Mouse (Mus musculus) embryo, embryonic 10.5 days (tissue): ENCODE measurements around the gene Sphkap.

Experiments
- DNase-seq: peaks from one replicate; pipeline ENCODE4 v3.0.0-alpha.2; 2015; ENCODE audit warnings: low spot score

Sphkap gene

DNA sequence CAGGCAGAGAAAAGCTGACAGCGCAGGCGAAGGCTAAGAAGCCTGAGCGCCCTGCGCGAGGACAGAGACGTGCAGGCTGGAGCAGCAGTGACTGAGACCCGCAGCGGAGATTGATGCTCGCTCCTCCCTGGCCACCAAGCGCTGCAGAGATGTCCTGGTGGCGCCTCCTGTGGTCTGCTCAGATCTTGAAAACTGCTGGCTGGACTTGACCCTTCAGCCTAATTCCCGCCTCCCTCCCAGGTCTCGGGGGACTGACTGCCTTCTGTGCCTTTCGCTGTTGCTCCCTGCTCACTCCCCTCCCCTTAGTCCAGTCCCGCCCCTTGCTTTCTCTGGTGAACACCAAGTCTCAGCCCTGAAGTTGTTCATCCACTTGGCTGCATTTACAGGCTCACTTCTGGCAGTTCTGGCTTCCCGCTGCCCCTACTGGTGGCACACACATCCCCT, at the start of gene Sphkap:
TSS of gene Sphkap (minus strand) at position 180 of the 444 bp plus-strand sequence.
- peak; percentile 81 for DNase-seq

DNA sequence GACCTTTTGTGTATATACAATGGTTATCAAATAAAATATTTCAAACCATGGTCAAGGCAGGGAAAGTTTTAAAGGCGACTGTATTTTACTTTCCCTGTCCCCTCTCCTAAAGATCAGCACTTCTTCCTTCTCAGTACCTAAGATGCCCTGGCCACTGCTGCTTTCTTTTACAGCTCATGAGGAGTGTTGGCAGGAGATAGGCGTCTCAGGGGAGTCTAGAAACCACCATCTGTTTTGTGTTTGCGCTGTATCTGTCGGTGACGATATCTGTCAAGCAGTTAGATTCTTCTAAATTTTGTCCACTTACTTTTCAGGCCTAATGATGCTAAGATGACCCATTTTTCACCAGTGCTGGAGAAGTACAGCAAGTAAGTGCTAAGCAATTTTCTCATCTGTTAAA, 43.3 kb upstream of the Sphkap start:
- peak; percentile 9 for DNase-seq

DNA sequence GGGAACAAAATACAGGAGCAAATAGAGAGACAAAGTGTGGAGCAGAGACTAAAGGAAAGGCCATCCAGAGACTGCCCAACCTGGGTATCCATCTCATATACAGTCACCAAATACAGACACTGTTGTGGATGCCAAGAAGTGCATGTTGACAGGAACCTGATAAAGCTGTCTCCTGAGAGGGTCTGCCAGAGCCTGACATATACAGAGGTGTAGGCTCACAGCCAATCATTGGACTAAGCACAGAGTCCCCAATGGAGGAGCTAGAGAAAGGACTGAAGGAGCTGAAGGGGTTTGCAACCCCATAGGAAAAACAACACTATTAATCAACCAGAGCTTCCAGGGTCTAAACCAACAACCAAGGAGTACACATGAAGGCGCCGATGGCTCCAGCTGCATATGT, 32.4 kb upstream of the Sphkap start:
- no peak for DNase-seq

DNA sequence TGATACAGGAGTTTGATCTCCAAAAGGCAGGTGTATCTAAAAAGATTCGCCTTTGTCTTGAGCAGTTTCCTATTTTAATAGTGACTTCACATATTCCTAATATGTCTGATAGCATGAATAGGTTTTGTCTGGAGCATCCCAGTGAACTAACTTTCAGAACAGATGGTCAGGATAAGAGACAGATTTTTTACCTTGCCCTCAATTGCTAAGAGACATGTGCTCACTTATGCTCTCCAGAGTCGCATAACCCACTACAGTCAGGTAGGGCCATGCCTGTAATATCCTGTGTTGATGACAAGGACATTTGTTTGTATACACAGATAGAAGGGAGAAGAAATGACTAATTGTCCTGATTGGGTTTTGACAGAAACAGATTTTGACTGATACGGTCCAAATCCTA, 25.9 kb upstream of the Sphkap start:
- no peak for DNase-seq

DNA sequence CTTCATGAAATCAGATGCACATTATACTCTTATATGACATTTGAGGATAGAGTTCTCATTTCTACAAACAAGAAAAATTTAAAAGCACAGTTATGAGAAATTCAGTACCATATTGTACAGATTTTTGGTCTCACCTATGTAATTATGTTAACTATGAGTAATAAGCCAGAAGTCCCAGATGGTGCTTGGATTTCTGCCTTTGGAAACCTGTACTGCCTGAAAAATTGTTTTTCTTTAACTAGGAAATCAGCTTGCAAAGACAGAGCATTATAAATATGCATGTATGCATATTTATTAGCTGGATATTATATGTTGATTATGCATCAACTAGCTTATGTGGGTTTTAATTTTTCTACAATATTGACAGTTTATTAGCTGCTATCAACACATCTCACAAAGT, 21.9 kb upstream of the Sphkap start:
- DNase-seq, result no peak

DNA sequence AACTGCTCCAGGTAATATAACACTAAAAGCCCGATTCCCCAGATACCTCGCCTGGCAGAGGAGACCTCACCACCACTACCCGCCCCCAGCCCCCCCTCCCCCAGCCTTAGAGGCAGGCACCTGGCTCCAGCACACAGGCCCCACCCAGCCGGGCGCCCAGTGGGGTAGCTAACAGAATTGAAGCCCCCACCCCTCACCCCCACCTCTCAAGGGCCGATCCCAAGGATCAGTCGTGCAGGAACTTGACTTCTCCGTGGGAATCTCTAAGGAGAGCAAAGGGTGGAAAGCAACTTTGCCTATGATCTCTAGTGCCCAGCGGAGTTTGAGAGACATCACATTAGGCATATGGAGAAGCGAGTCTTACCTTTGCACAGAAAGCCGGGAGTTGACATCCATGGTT, 384 bp downstream of the Sphkap start:
- no peak for DNase-seq

DNA sequence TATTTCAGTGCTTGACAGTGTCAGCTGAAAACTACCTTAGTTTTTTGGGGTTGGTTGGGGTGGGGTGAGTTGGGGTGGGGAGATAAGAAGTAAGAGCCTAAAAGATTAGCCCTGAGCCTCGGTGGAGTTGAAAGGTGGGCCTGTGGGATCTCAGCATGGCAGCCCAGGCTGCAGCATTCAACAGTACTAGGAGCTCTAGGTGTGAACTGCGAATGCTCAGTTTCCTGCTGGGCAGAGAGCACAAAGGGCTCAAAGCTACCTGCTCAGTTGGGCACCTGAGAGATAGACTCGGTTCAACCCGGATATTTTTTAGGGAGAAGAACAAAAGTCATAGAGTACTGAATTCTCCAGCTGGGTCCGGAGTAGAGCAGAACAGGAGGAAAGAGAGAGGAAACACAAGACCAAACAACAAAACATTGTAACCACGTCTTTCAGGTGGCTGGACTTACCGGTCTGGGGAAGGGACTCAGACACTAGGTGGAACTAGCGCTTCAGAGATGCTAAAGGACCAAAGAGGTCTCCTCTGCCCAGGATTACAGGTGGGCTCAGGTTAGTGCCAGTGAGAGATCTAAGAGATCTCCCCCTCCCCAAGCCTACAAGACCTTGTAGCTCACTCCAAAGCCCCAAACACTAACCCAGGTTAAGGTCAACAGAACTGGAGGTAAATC, 984 bp downstream of the Sphkap start:
- DNase-seq, result no peak

DNA sequence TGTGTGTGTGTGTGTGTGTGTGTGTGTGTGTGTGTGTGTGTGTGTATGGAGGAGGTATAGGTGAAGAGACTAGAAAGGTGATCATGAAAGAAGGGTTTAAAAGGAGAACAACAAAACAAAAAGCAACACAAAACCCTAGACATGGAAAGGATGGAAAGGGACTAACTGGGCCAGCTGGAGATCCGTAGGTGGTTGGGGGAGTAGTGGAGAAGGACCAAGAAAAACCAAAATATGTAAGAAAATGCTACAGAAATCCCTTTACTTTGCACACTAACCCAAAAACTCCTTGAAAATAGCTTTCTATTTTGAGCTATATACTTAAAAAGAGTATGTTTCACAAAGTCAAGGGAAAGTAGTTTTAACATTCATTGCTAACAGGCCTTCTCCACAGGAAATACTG, 6.9 kb downstream of the Sphkap start:
- no peak for DNase-seq

DNA sequence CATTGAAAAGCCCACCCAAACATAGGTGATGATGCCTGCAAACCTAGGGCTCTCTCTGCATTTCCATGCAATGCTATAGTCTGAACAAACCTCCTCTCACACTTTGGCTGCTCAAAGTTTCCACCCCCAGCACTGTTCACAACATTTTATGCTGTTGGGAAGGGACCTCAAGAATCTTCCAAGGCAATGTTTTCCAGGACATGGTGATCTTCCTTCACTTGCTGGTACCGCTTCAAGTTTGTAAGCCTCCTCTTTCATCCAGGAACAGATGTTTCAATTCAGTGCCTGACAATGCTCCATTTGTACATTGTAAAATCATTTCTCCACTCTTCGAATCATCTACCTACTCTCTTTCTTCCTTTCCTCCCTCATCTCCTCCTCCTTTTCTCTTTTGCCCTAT, 11.7 kb downstream of the Sphkap start:
- no peak for DNase-seq

DNA sequence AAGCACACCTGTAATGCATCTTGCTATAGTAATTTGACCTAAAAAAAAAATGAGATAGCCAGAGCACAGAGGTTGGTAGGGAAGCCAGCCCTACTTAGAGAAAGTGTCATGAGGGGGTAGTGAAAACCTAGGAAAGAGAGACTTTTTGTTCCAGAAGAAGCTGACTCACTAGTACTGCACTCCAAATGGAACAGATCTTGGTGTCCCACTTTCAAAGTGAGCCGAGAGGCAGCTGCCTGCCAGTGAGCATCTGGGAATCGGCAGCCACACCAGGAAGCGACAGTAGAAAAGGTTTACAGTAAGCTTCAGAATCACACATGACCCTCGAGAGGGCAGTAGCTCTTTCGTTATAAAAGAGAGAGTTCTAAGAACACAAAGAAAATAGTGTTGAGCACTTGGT, 12.4 kb downstream of the Sphkap start:
- DNase-seq, result no peak

DNA sequence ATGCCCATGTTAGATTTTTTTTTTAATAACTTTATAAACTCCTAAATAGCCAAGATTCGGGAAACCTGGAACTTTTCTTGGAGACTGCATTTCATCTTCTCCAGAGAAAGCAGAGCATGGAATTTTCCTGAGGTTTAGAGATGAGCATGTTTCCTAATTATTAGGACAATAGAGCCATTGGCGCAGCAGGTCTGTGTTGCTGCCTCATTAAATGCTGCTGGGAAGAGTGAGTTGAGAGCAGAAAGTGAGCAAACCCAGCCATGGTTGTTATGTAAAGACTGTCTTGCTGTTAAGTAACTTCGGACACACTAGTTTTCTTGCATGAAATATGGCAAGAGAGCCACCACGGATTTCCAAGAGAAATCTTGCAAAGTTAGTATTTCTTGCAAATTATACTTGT, 18.6 kb downstream of the Sphkap start:
- no peak for DNase-seq

DNA sequence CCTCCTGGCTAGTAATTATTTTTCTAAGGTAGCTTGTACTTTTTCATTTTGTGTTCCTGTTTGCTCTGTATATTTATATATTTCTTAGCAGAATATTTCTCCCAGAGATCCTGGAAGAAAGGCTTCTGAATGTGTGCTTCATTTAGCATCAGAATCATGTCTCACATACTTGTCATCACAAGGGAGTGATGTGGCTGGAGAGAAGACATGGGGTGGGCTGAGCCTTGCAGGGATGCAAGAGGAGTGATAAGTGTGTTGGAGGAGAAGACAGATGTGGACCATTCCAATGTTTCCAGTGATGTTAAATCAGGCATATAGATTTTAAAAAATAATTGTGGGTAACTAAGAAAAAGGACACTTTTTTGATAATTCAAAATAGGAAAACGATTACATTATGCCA, 30.6 kb downstream of the Sphkap start:
- DNase-seq, result no peak

DNA sequence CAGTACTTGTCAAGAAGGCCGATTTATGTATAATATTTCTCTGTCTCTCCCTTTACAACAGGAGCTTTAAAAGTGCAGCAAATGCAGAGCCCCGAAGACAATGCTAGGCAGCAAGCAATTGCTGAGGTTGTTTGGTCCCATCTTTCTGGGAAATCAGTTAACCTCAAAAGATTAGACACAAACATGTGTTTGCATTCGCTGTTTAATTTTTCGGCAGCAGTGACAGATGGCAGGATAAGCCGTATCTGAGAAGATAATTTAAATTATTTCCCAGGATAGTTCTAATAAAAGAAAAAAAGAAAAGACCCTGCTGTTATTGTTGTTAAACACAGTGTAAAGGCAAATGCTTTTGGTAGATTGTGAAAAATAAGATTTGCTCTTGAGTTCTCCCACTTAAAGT, 41.5 kb downstream of the Sphkap start:
- DNase-seq, result no peak

DNA sequence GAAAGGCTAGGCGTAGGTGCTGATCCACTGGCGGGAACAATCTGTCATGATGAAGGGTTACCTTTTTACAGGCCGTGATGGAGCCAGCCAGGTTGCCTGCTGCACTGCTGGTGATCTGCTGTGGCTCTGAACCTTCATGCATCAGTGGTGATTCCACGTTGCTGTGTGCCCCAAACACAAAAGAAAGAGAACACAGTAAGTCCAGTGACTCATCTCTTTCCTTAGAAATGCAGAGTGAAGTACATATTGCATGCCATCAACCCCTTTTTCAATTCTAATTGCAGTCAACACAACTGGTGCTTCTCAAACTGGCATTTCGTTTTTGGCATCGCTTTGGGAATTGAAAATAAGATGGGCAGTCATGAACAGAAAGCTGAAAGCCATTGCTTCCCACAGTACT, 45.8 kb downstream of the Sphkap start:
- DNase-seq, result no peak

DNA sequence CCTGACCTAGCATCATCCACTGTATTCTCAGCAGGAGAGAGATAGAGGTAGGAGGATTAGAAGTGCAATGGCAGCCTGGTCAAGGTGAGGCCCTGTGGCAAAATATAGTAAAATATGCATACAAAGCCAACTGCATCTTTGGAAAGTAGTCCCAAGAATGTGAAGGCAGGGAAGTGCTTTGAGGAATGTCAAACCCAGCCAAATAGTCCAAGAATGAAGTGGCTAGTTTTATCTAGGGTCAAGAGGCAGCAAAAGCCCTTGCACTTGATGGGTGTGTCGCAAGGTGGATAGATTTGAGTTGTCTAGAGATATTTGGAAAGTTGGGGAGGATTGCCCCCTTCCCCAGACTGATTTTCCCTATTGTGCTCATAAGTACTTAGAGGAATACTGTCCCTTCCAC, 61.5 kb downstream of the Sphkap start:
- DNase-seq, result no peak

DNA sequence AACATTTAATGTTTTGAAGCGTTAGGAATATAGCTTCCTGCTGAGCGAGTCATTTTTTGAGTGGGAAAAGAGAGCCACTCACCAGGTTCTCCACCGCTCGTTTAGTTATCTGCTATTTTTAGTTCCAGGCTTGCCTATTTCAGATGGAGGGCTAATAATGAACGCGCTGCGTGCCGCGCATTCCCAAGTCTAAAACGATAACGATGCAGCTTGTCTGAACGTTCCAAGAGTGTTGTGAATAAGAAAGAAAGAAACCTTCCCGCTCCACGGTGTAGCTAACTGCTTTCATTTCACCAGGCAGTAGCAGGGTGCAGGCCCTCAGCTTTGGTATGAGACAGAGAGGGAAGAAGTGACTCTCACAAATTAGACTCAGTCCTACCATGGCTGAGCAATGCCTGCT, 62.4 kb downstream of the Sphkap start:
- no peak for DNase-seq

DNA sequence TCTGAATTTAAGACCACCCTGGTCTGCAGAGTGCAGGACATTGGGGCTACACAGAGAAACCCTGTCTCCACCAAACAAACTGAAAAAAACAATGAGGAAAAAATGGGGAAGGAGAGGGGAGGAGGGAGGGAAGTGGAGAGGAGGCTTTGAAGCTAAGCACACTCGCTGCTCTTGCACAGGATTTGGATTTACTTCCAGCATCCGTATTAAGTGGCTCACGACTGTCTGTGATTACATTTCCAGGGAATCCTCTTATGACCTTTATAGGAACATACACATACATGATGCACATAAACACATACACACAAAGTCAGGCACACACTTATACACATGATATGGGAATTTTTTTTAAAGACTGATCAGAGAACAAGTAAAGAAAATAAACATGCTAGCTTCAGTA, 62.9 kb downstream of the Sphkap start:
- DNase-seq, result no peak

DNA sequence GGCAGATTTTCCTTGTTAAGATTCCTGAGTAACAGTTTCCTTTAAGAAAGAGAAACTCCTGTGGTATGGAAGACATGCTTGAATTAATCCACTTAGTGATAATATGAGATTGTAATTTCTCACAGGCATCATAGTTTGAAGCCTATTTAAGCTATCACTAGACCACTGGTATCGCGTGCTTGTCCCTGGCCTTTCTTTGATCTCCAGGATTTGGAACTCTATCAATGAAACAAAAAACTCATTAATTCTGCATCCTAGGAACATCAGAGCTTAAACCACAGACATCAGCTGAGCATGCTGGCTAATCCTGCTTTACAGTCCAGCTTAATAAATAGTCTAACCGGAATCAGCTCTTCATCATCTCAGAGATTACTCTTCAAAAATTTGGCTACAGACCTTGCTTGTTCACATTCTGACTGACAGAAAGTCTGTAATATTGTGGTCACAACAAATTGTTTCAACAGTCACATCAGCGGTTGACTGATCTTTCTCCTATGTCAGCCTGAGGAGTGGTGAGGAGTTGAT, 65.2 kb downstream of the Sphkap start:
- DNase-seq, result no peak

DNA sequence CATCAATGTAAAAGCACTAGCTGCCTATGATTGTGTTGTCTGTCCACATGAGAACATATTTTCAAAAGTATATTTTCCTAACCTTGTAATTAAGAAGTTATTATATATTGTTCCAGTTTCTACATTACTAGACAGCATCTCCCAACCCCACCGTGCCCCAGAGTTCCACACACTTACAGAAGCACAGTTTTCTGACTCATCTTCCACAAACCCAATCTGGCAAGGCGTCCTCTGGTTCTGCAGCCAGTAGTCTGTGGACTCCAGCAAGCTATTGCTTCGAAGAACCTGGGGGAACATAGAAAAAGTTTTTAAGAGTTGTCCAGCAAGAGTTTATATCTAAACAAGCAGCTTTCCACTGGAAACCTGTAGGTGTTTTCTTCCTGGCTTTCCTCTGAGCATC, 68.6 kb downstream of the Sphkap start:
- no peak for DNase-seq

DNA sequence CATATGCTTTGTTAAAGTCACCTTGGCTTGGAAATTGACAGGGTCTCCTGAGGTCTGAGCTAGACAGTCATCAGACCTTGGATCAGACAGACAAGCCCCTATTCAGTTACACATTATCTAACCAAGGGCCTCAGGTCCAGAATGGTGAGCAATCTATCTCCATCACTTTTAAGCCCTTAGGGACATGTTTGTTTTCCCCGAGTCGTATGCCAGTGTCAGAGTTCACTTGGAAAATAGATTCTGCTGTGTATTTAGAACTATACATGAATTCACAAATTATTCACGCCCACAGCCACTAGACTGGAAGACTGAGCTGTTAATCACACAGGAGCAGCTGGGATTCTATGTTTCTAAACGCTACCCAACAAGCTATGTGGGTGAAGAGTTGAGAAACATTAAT, 91.1 kb downstream of the Sphkap start:
- DNase-seq, result peak; percentile 68

DNA sequence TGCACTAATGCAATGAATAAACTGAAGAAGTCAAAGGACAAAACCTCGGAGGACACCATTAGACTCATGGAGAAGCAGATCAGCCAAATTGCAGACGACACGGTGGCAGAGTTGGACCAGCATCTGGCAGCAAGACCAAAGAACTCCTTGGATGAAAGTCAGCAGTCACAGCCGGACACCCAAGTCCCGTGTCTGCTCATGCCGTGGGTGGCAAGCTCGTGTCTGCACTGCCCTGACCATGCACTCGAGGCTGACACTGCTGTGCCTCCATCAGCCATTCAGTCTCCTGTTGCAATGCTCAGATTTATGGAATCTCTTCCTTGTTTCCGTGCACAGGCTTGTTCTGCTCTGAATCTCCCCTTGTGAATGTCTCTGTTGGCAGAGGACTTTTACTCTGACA, 92.9 kb downstream of the Sphkap start:
- DNase-seq, result no peak

DNA sequence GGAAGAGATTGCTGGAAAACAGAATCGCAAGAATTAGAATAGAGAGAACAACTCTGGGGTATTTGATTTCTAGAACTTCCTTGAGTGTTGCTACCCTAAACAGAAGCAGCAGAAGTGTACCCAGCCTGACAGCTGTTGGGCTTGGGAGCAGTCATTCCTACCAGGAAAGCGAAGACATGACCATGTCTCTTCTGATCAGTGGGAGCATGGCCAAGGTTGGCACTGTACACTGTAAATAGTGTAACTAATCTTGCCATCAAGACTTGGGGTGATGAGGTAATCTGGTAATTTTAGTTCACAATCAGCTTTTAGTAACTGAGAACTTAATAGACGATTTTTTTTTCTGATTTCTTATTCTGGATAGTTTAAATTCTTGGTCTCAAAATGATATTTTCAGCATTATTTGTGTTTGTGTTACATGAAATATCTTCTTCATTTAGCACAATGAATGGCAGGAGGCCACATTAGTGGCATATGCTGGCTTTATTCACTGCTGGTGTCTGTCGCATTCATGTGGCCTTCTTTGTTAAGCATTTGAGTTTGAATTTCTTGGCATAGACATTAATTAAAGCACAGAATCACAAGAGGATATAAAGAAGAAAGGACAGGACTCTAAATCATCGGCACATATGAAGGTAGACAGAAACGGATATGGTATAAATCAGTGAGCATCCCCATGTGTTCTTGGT, 96.2 kb downstream of the Sphkap start:
- no peak for DNase-seq

DNA sequence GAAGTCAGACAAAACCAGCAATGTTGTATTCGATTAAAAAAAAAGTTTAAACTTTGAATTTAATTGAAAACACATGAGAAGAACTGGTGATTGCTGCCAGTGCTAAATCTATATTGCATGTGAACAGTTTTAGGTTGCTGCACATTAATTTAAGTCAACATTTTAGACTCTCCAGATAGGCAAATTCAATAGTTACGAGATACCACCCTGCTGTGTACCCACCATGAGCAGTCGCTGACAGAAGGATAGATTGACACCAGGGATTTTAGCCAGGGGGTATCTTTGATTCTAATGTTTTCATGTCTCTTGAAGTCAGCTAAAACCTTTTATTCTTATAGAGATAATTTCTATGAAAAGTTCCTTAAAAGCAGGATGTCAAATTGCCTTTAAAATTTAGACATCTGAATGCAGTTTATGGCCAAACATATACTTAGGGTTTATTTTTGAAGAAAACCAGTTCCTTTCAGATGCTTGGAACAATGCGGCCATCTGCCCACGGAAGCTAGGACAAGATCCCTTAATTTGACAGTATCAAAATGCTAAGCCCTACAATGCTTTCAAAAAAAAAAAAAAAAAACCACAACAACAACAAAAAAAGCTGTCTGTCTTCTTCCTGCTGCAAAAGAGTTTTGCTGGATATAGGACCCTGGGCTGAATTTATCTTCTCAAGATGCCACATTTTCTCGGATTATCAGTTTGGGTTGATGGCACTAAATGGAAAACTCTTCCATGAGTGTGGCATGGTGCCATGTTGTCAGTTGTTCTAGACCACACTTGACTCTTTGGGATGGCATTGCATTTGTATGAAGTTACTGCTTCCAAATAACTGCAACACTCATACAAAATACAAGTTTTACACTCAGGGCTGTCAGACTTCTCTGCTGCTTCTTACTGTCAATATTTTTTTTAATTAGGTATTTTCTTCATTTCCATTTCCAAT, 110.6 kb downstream of the Sphkap start:
- no peak for DNase-seq
